Mouse (Mus musculus): ENCODE results near the gene Cln5. TPM values are rescaled to one million over a fixed set of nuclear protein-coding genes. Genes with fewer than 3 reads are reported as not detected.
A peak's percentile ranks its signal among the peaks of the same experiment; 100 is the strongest.

Gene Cln5
- polyA plus RNA-seq, 2 experiments from 2014 or later = 15.5 to 19.6 TPM

- ATAC-seq = no peak
These were observed 42.8 kb downstream of the Cln5 start for GRCm38 (mm10) chr14:103112606-103113363.

GRCm38 (mm10) chr14:103114994-103115670 is 45.1 kb downstream of the Cln5 start:
- ATAC-seq = peak; percentile 32

DNA sequence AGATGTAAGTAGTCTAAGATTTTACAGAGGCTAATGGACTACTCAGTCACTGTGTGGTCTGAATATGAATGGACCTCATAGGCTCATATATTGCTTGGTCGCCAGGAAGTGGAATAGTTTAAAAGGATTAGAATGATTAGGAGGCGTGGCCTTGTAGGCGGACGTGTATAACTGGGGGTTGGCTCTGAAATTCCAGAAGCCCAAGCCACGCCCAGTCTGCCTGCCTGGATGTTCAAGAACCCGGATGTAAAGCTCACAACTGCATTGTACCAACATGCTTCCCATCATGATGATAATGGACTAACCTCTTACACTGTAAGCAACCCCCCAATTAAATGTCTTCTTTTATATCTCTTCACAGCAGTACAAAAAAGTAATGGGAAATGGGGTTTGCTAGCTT is 55.7 kb downstream of the Cln5 start:
- no peak for ATAC-seq

Other genes with a start within 250 kb of the Cln5 start
- 1 to 10 TPM; 1.3 to 1.6 TPM for gene Kctd12, start 87.6 kb upstream of the Cln5 start, polyA plus RNA-seq (2017; shearing (Covaris generic))
- not detected for gene Acod1, start 23.2 kb upstream of the Cln5 start, polyA plus RNA-seq (2017; shearing (Covaris generic))
- 10 to 100 TPM; 26.5 to 31.1 TPM for gene Fbxl3, start 29.4 kb downstream of the Cln5 start, polyA plus RNA-seq (2017; shearing (Covaris generic))

Data from activated CD4-positive, CD25-positive, alpha-beta regulatory T cell, adult 4 months (primary cell).